Mouse (Mus musculus): ENCODE results near the gene Pced1b.

- TF ChIP-seq POLR2AphosphoS5 (IDR thresholded peaks at IDR 0.05; ENCODE audit: insufficient replicate concordance, low read depth, low read length) (no peak), CTCF (IDR thresholded peaks at IDR 0.05; ENCODE audit: low read depth, low read length) (no peak), GATA1 (IDR thresholded peaks at IDR 0.05; ENCODE audit: borderline replicate concordance, low read length) (no peak)
Measured at GRCm38 (mm10) chr15:97234076-97234475, 12.8 kb upstream of the Pced1b start.

Measured in G1E (cell line).